13 mouse cellular contexts compared by ENCODE assay signal in genomic region chr2:132203186-132203585, GRCm38 (mm10).
"Had no signal": no experiment of that assay in that cellular context is flagged by ENCODE, and none has a peak within 500 bp of the region (broad histone marks: within the 10 kb centered on the region; RNA-seq: fewer than 3 reads in every experiment).

No protein-coding gene starts in this region.

- H3K36me3 ChIP-seq: liver, embryonic 13.5 days; midbrain, embryonic 10.5 days; midbrain, embryonic 13.5 days; neural tube, embryonic 12.5 days; neural tube, embryonic 15.5 days had no signal

- ATAC-seq: midbrain, embryonic 13.5 days had no signal

- H3K4me2 ChIP-seq: liver, embryonic 13.5 days; midbrain, embryonic 13.5 days; neural tube, embryonic 12.5 days; neural tube, embryonic 15.5 days had no signal

- DNase-seq: kidney, adult 18-20 months; kidney, adult 9 months; kidney, postnatal 25 days; liver, embryonic 13.5 days; right cerebral cortex, adult 18-20 months; right cerebral cortex, postnatal 14 days; right cerebral cortex, postnatal 4 days had no signal

- H3K4me3 ChIP-seq: liver, embryonic 13.5 days; megakaryocyte, embryonic 14.5 days; midbrain, embryonic 10.5 days; midbrain, embryonic 13.5 days; neural tube, embryonic 12.5 days; neural tube, embryonic 15.5 days had no signal

- H3K9ac ChIP-seq: liver, embryonic 13.5 days; midbrain, embryonic 13.5 days; neural tube, embryonic 12.5 days; neural tube, embryonic 15.5 days had no signal

- H3K27ac ChIP-seq: kidney, postnatal 0 days; liver, embryonic 13.5 days; midbrain, embryonic 10.5 days; midbrain, embryonic 13.5 days; neural tube, embryonic 12.5 days; neural tube, embryonic 15.5 days had no signal

- H3K4me1 ChIP-seq: midbrain, embryonic 13.5 days; neural tube, embryonic 15.5 days had no signal

- H3K9me3 ChIP-seq: liver, embryonic 13.5 days; megakaryocyte, embryonic 14.5 days; midbrain, embryonic 10.5 days; midbrain, embryonic 13.5 days; neural tube, embryonic 12.5 days; neural tube, embryonic 15.5 days had no signal

- H3K27me3 ChIP-seq: liver, embryonic 13.5 days; midbrain, embryonic 13.5 days; neural tube, embryonic 12.5 days; neural tube, embryonic 15.5 days had no signal
